ENCODE assay signal across 10 mouse cellular contexts in the genomic region with DNA sequence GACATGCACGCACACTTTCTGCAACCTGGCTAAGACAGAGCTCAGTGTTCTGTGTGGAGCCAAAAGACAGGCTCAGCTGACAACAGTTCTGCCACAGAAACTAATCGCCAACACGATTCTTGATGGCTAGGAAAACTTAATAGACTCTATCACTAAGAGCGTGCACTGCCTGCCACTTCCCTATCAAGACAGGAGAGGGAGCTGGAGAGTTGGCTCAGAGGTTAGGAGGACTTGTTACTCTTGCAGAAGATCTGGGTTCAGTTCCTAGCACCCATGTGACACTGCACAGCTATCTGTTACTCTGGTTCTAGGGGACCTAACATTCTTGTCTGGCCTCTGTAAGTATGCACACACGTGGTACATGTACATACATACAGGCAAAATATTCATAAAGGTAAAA. TPM values are rescaled to one million over a fixed set of nuclear protein-coding genes. Genes with fewer than 3 reads are reported as not detected.
DNase-seq lines count a peak whose midpoint lies in the region; ATAC-seq and TF ChIP-seq lines count a peak whose summit lies in the region.
"Had no signal": no experiment of that assay in that cellular context is flagged by ENCODE, and none has a peak within 500 bp of the region (broad histone marks: within the 10 kb centered on the region; RNA-seq: fewer than 3 reads in every experiment).

No protein-coding gene starts in this region.

- WGBS in forebrain, postnatal 0 days: 79% methylated on average over 5 of the region's 5 CpGs
- 81% methylated on average over 5 of the region's 5 CpGs for WGBS in forebrain, embryonic 11.5 days

- no peak for DNase-seq in forebrain, postnatal 0 days
- DNase-seq in forebrain, embryonic 11.5 days (ENCODE audit: low spot score): no peak
- peak; percentile 33 for DNase-seq in lung, postnatal 10 days
- DNase-seq in lung, adult 18-20 months: no peak
- DNase-seq in thymus, postnatal 36 days: peak; percentile 11 to 17
- DNase-seq in cerebellum, postnatal 10 days: no peak
- no peak for DNase-seq in heart, adult 9 months (ENCODE audit: low spot score in 2 of 2)

- no peak overlapping the region for H3K9ac ChIP-seq in forebrain, postnatal 0 days
- no peak overlapping the region for H3K9ac ChIP-seq in forebrain, embryonic 11.5 days (ENCODE audit: low read length)
- H3K9ac ChIP-seq: embryonic facial prominence, embryonic 15.5 days had no signal

- H3K36me3 ChIP-seq in forebrain, postnatal 0 days (ENCODE audit: insufficient read depth): peaks cover 32% of the 10 kb centered on the region
- H3K36me3 ChIP-seq in forebrain, embryonic 11.5 days (ENCODE audit: control insufficient read depth, insufficient read depth, low read length): peaks cover 11% of the 10 kb centered on the region; the same call in 1 of the 2 replicates

- TF ChIP-seq CTCF in forebrain, postnatal 0 days (IDR thresholded peaks at IDR 0.05; ENCODE audit: low read depth): peak; percentile 40

- H3K9me3 ChIP-seq in forebrain, postnatal 0 days (ENCODE audit: low read length): no peaks in the 10 kb centered on the region
- H3K9me3 ChIP-seq in forebrain, embryonic 11.5 days (ENCODE audit: control insufficient read depth, low read length): no peaks in the 10 kb centered on the region
- H3K9me3 ChIP-seq: embryonic facial prominence, embryonic 15.5 days had no signal

- H3K27me3 ChIP-seq in forebrain, postnatal 0 days (ENCODE audit: insufficient read depth, low read length): no peaks in the 10 kb centered on the region
- H3K27me3 ChIP-seq in forebrain, embryonic 11.5 days (ENCODE audit: control insufficient read depth, insufficient read depth, low read length): no peaks in the 10 kb centered on the region
- H3K27me3 ChIP-seq: embryonic facial prominence, embryonic 15.5 days had no signal

- H3K4me1 ChIP-seq in forebrain, postnatal 0 days (ENCODE audit: insufficient read depth): no peaks in the 10 kb centered on the region
- no peaks in the 10 kb centered on the region for H3K4me1 ChIP-seq in forebrain, embryonic 11.5 days (replicated peaks; ENCODE audit: control insufficient read depth, insufficient read depth, low read length)
- H3K4me1 ChIP-seq: embryonic facial prominence, embryonic 15.5 days had no signal

- no peak overlapping the region for H3K4me3 ChIP-seq in forebrain, postnatal 0 days (ENCODE audit: low read depth, low read length)
- H3K4me3 ChIP-seq in forebrain, embryonic 11.5 days (ENCODE audit: low read depth, low read length): no peak overlapping the region
- H3K4me3 ChIP-seq: embryonic facial prominence, embryonic 15.5 days had no signal

- H3K4me2 ChIP-seq in forebrain, postnatal 0 days (ENCODE audit: low read depth): no peak overlapping the region
- no peak overlapping the region for H3K4me2 ChIP-seq in forebrain, embryonic 11.5 days (ENCODE audit: low read depth, low read length, severe bottlenecking)
- H3K4me2 ChIP-seq: embryonic facial prominence, embryonic 15.5 days had no signal

- H3K27ac ChIP-seq in forebrain, postnatal 0 days (ENCODE audit: low read depth, low read length): no peak overlapping the region
- no peak overlapping the region for H3K27ac ChIP-seq in forebrain, embryonic 11.5 days (ENCODE audit: low read depth, low read length)
- H3K27ac ChIP-seq: embryonic facial prominence, embryonic 15.5 days had no signal

- ATAC-seq in forebrain, postnatal 0 days: no peak
- ATAC-seq in forebrain, embryonic 11.5 days (replicated peaks; ENCODE audit: low FRiP score): no peak
- peak; percentile 85 for ATAC-seq in erythroid progenitor cell, adult 5-6 weeks (replicated peaks; ENCODE audit: low FRiP score, poor library complexity, severe bottlenecking)

RNA-seq across cellular contexts. Expression of a gene that starts 10.3 kb away (rescaled TPM):
- 62.9 and 73.6 TPM in 2 replicates for total RNA-seq in forebrain, postnatal 0 days (2014; rRNA removed)
- 50.3 and 50.8 TPM in 2 replicates for polyA plus RNA-seq in forebrain, postnatal 0 days (2015; fragmentation: Nextera tagmentation; extraction: Ambion mirVana)
- 48.8 and 49.4 TPM in 2 replicates for polyA plus RNA-seq in forebrain, embryonic 11.5 days (2014; fragmentation: Nextera tagmentation; extraction: Ambion mirVana)
- total RNA-seq in erythroid progenitor cell, adult 5-6 weeks (2015; ENCODE audit: low replicate concordance): 10.8 and 10.9 TPM in 2 replicates
- total RNA-seq in erythroid progenitor cell, adult 5-6 weeks (2017; ENCODE audit: low replicate concordance): 5.7 and 14.6 TPM in 2 replicates

RNA-seq across cellular contexts. Expression of a gene that starts 31.0 kb away (rescaled TPM):
- total RNA-seq in forebrain, postnatal 0 days (2014; rRNA removed): 0.08 and 0.10 TPM in 2 replicates
- polyA plus RNA-seq in forebrain, postnatal 0 days (2015; fragmentation: Nextera tagmentation; extraction: Ambion mirVana): 0.09 and 0.16 TPM in 2 replicates
- not detected in 2 replicates for polyA plus RNA-seq in forebrain, embryonic 11.5 days (2014; fragmentation: Nextera tagmentation; extraction: Ambion mirVana)
- not detected in 2 replicates for total RNA-seq in erythroid progenitor cell, adult 5-6 weeks (2015; ENCODE audit: low replicate concordance)
- total RNA-seq in erythroid progenitor cell, adult 5-6 weeks (2017; ENCODE audit: low replicate concordance): 0.13 TPM in 1 of 2 replicates, not detected in the other
- polyA plus RNA-seq: liver, embryonic 16.5 days had no signal

Comparison
In these comparisons a context has a peak if more than half of its experiments do, and no peak if none do; other contexts are left out.
1. DNase-seq: peak in lung, postnatal 10 days (single experiment) and thymus, postnatal 36 days (2 of 2); none in forebrain, postnatal 0 days (single experiment), forebrain, embryonic 11.5 days (single experiment), lung, adult 18-20 months (0 of 2), cerebellum, postnatal 10 days (0 of 2) and heart, adult 9 months (0 of 2).